Mouse (Mus musculus) megakaryocyte, embryonic 14.5 days (primary cell): ENCODE measurements around the gene Kcnma1.

Source experiments
- FLI1 ChIP-seq: IDR thresholded peaks from 2 replicates; pipeline ENCODE4 v1.6.1; 2012; ENCODE audit warnings: low read length, inconsistent platforms, mixed read lengths
- GATA1 ChIP-seq: IDR thresholded peaks from 3 replicates; pipeline ENCODE4 v1.6.1; 2012; ENCODE audit warnings: mixed read lengths, low read length, inconsistent platforms, borderline replicate concordance

GRCm38 (mm10) chr14:23817585-23817984 is 196.7 kb downstream of the Kcnma1 start:
- TF ChIP-seq GATA1 (no peak), FLI1 (no peak)
